Mouse (Mus musculus) lung, postnatal 0 days (tissue): Measurements from ENCODE around the gene Gm20388. TPM values are rescaled to one million over a fixed set of nuclear protein-coding genes. Genes with fewer than 3 reads are reported as not detected.

ENCODE experiments used
- ATAC-seq: fragments of 200-750 bp; cut with Nextera tagmentation; 2 replicates; pipeline ENCODE4 v1.8.0; 2017; ENCODE audit warnings: moderate library complexity
- DNase-seq: peaks from one replicate; pipeline ENCODE4 v3.0.0-alpha.2; 2016; ENCODE audit warnings: low spot score
- H3K27ac ChIP-seq: fragments of 300-500 bp; sonication (generic); 2 replicates; pipeline ENCODE4 v1.5.1; 2014; ENCODE audit warnings: antibody characterized with exemption, mild to moderate bottlenecking, low read length, mixed read lengths
- H3K27me3 ChIP-seq: fragments of 300-500 bp; sonication (generic); replicated peaks from 2 replicates; pipeline ENCODE4 v1.6.1; 2014; ENCODE audit warnings: low read length, mixed read lengths; ENCODE audit not compliant: insufficient read depth
- H3K36me3 ChIP-seq: fragments of 300-500 bp; sonication (generic); 2 replicates; pipeline ENCODE4 v1.6.1; 2014; ENCODE audit warnings: low read length, mixed read lengths; ENCODE audit not compliant: insufficient read depth
- H3K4me1 ChIP-seq: fragments of 300-500 bp; sonication (generic); 2 replicates; pipeline ENCODE4 v1.6.1; 2014; ENCODE audit warnings: antibody characterized with exemption, low read depth, low read length, mixed read lengths; ENCODE audit not compliant: insufficient read depth
- H3K4me2 ChIP-seq: fragments of 300-500 bp; sonication (generic); replicated peaks from 2 replicates; pipeline ENCODE4 v1.6.1; 2014; ENCODE audit warnings: low read depth, mild to moderate bottlenecking, low read length, moderate library complexity, mixed read lengths
- H3K4me3 ChIP-seq: fragments of 300-500 bp; sonication (generic); 2 replicates; pipeline ENCODE4 v1.5.1; 2014; ENCODE audit warnings: low read depth, low read length
- H3K9ac ChIP-seq: fragments of 300-500 bp; sonication (generic); replicated peaks from 2 replicates; pipeline ENCODE4 v1.6.1; 2014; ENCODE audit warnings: low read depth, mild to moderate bottlenecking
- H3K9me3 ChIP-seq: fragments of 300-500 bp; sonication (generic); 2 replicates; pipeline ENCODE4 v1.6.1; 2016; ENCODE audit warnings: low read length, mixed read lengths
- CTCF ChIP-seq: IDR thresholded peaks from 2 replicates; pipeline ENCODE4 v1.5.1; 2016; ENCODE audit warnings: antibody characterized with exemption, mild to moderate bottlenecking
- EP300 ChIP-seq: IDR thresholded peaks from 2 replicates; pipeline ENCODE4 v1.6.1; 2016; ENCODE audit warnings: antibody characterized with exemption, mild to moderate bottlenecking, control low read depth
- WGBS: fragments of 180-500 bp; shearing (Covaris S2); extraction: QIAGEN DNeasy Blood & Tissue Kit; methylation state at CpG from one replicate; pipeline ENCODE4 v1.1.7; 2014; 5-methylcytosine and 5-hydroxymethylcytosine counted together
- polyA plus RNA-seq: library from polyadenylated mRNA; unstranded; fragments of >200 nt; fragmentation: Nextera tagmentation; extraction: Ambion mirVana; gene quantifications from 2 replicates; pipeline ENCODE4 v1.2.1, GENCODE M21; 2015

Gm20388 gene
- polyA plus RNA-seq, 1 experiment from 2014 or later = not detected

GRCm38 (mm10) chr8:122960323-122960722 is 3049.7 kb downstream of the Gm20388 start:
- DNase-seq (no peak), ATAC-seq (no peak)
- no peak overlapping the region for H3K9ac ChIP-seq
- TF ChIP-seq CTCF (no peak), EP300 (no peak)
- H3K4me3 ChIP-seq = no peak overlapping the region
- H3K4me1 ChIP-seq = peaks cover 20% of the 10 kb centered on the region; the same call in 1 of the 2 replicates
- H3K27ac ChIP-seq = no peak overlapping the region
- no peak overlapping the region for H3K4me2 ChIP-seq
- 0 out of 2 replicates have a peak, but pooled peaks cover 3% of the 10 kb centered on the region for H3K36me3 ChIP-seq
- no peaks in the 10 kb centered on the region for H3K27me3 ChIP-seq
- H3K9me3 ChIP-seq = no peaks in the 10 kb centered on the region
- WGBS = 70% methylated on average over 5 of the region's 5 CpGs

- ATAC-seq = peak; percentile 62
- no peak for DNase-seq
- H3K27ac ChIP-seq = 0 out of 2 replicates have a peak overlapping the region, but pooled peaks have one; percentile 11
- 0 out of 2 replicates have a peak, but pooled peaks cover 3% of the 10 kb centered on the region for H3K36me3 ChIP-seq
- H3K9me3 ChIP-seq = no peaks in the 10 kb centered on the region
- H3K4me1 ChIP-seq = peaks cover 20% of the 10 kb centered on the region; the same call in 1 of the 2 replicates
- H3K4me2 ChIP-seq = no peak overlapping the region; the same call in 1 of the 2 replicates
- no peak overlapping the region for H3K4me3 ChIP-seq
- no peak overlapping the region for H3K9ac ChIP-seq
- WGBS = 7% methylated on average over 1 of the region's 1 CpGs
- no peaks in the 10 kb centered on the region for H3K27me3 ChIP-seq
- no peak for TF ChIP-seq EP300
- TF ChIP-seq CTCF = no peak
These were observed 3050.3 kb downstream of the Gm20388 start for GRCm38 (mm10) chr8:122960932-122961331.

- no peaks in the 10 kb centered on the region for H3K27me3 ChIP-seq
- WGBS = 24% methylated on average over 2 of the region's 2 CpGs
- no peak overlapping the region for H3K4me3 ChIP-seq
- H3K36me3 ChIP-seq = 0 out of 2 replicates have a peak, but pooled peaks cover 3% of the 10 kb centered on the region
- H3K9me3 ChIP-seq = no peaks in the 10 kb centered on the region
- DNase-seq (no peak), ATAC-seq (peak; percentile 40; the same call in 1 of the 2 replicates)
- H3K9ac ChIP-seq = no peak overlapping the region
- H3K27ac ChIP-seq = 0 out of 2 replicates have a peak overlapping the region, but pooled peaks have one; percentile 11
- peaks cover 20% of the 10 kb centered on the region; the same call in 1 of the 2 replicates for H3K4me1 ChIP-seq
- TF ChIP-seq EP300 (no peak), CTCF (no peak)
- no peak overlapping the region for H3K4me2 ChIP-seq
These were observed 3050.8 kb downstream of the Gm20388 start for GRCm38 (mm10) chr8:122961458-122961857.

GRCm38 (mm10) chr8:122962046-122962445 is 3051.4 kb downstream of the Gm20388 start:
- no peak overlapping the region for H3K4me3 ChIP-seq
- DNase-seq = no peak

GRCm38 (mm10) chr8:122966638-122967037 is 3056.0 kb downstream of the Gm20388 start:
- no peak overlapping the region for H3K4me3 ChIP-seq
- DNase-seq (no peak), ATAC-seq (no peak)
- H3K9me3 ChIP-seq = no peaks in the 10 kb centered on the region
- TF ChIP-seq CTCF = no peak
- TF ChIP-seq EP300 = no peak
- no peak overlapping the region for H3K4me2 ChIP-seq
- 0 out of 2 replicates have a peak, but pooled peaks cover 3% of the 10 kb centered on the region for H3K36me3 ChIP-seq
- H3K9ac ChIP-seq = no peak overlapping the region
- no peak overlapping the region for H3K27ac ChIP-seq
- 66% methylated on average over 3 of the region's 3 CpGs for WGBS
- peaks cover 10% of the 10 kb centered on the region; the same call in 1 of the 2 replicates for H3K4me1 ChIP-seq
- H3K27me3 ChIP-seq = no peaks in the 10 kb centered on the region

More at GRCm38 (mm10) chr8:122962046-122962445, 3051.4 kb downstream of the Gm20388 start:
- 45% methylated on average over 5 of the region's 5 CpGs for WGBS
- Histone ChIP-seq H3K9ac (no peak overlapping the region), H3K4me2 (no peak overlapping the region), H3K4me1 (peaks cover 20% of the 10 kb centered on the region; the same call in 1 of the 2 replicates), H3K27me3 (no peaks in the 10 kb centered on the region), H3K36me3 (0 out of 2 replicates have a peak, but pooled peaks cover 3% of the 10 kb centered on the region), H3K9me3 (no peaks in the 10 kb centered on the region), H3K27ac (peak overlapping the region; percentile 6; the same call in 1 of the 2 replicates)
- TF ChIP-seq EP300 (no peak), CTCF (no peak)
- no peak for ATAC-seq

GRCm38 (mm10) chr8:122968145-122968544 is 3057.5 kb downstream of the Gm20388 start:
- TF ChIP-seq CTCF (no peak), EP300 (no peak)
- Histone ChIP-seq H3K4me2 (no peak overlapping the region), H3K27me3 (no peaks in the 10 kb centered on the region), H3K36me3 (0 out of 2 replicates have a peak, but pooled peaks cover 3% of the 10 kb centered on the region), H3K4me3 (no peak overlapping the region), H3K4me1 (no peaks in the 10 kb centered on the region), H3K27ac (no peak overlapping the region), H3K9ac (no peak overlapping the region), H3K9me3 (no peaks in the 10 kb centered on the region)
- no peak for DNase-seq
- ATAC-seq = no peak
- 77% methylated on average over 3 of the region's 3 CpGs for WGBS
